Comparison of ENCODE assay signal across 27 mouse cellular contexts in genomic region chrX:163934731-163935130, GRCm38 (mm10).
"Had no signal": no experiment of that assay in that cellular context is flagged by ENCODE, and none has a peak within 500 bp of the region (broad histone marks: within the 10 kb centered on the region; RNA-seq: fewer than 3 reads in every experiment).

No protein-coding gene starts in this region.

- H3K36me3 ChIP-seq: embryonic facial prominence, embryonic 12.5 days had no signal

- H3K4me2 ChIP-seq: embryonic facial prominence, embryonic 12.5 days; embryonic facial prominence, embryonic 13.5 days; embryonic facial prominence, embryonic 15.5 days; forebrain, embryonic 12.5 days; forebrain, embryonic 13.5 days; forebrain, embryonic 15.5 days had no signal

- H3K27me3 ChIP-seq: embryonic facial prominence, embryonic 15.5 days; forebrain, embryonic 13.5 days; forebrain, embryonic 15.5 days had no signal

- ATAC-seq: forebrain, embryonic 13.5 days; forebrain, embryonic 14.5 days; forebrain, embryonic 15.5 days; forebrain, embryonic 16.5 days; forebrain, postnatal 0 days had no signal

- H3K9me3 ChIP-seq: embryonic facial prominence, embryonic 10.5 days; embryonic facial prominence, embryonic 12.5 days; embryonic facial prominence, embryonic 13.5 days; embryonic facial prominence, embryonic 15.5 days; forebrain, embryonic 10.5 days; forebrain, embryonic 12.5 days; forebrain, embryonic 13.5 days; forebrain, embryonic 15.5 days had no signal

- H3K4me3 ChIP-seq: embryonic facial prominence, embryonic 10.5 days; embryonic facial prominence, embryonic 12.5 days; embryonic facial prominence, embryonic 13.5 days; embryonic facial prominence, embryonic 15.5 days; erythroblast, embryonic 14.5 days; forebrain, embryonic 10.5 days; forebrain, embryonic 12.5 days; forebrain, embryonic 13.5 days; forebrain, embryonic 15.5 days; gastrocnemius, adult 2 months; heart, adult 2 months had no signal

- DNase-seq: cerebellum, adult 9-10 months; cerebellum, adult 9-11 months; cerebellum, postnatal 10 days; cerebellum, postnatal 14 days; cerebellum, postnatal 25 days; cerebellum, postnatal 36 days; embryo, embryonic 11 days; forebrain, postnatal 0 days; gastrocnemius, adult 2 months; gastrocnemius, postnatal 10 days; gastrocnemius, postnatal 14 days; gastrocnemius, postnatal 25 days; gastrocnemius, postnatal 36 days; heart, adult 11 months; heart, adult 18-20 months; heart, adult 2 months had no signal

- H3K4me1 ChIP-seq: embryonic facial prominence, embryonic 10.5 days; embryonic facial prominence, embryonic 12.5 days; embryonic facial prominence, embryonic 13.5 days; embryonic facial prominence, embryonic 15.5 days; forebrain, embryonic 10.5 days; forebrain, embryonic 12.5 days; forebrain, embryonic 13.5 days; forebrain, embryonic 15.5 days had no signal

- H3K27ac ChIP-seq: embryonic facial prominence, embryonic 10.5 days; embryonic facial prominence, embryonic 12.5 days; embryonic facial prominence, embryonic 13.5 days; embryonic facial prominence, embryonic 15.5 days; forebrain, embryonic 10.5 days; forebrain, embryonic 12.5 days; forebrain, embryonic 13.5 days; forebrain, embryonic 15.5 days; gastrocnemius, adult 2 months; heart, adult 2 months had no signal

- H3K9ac ChIP-seq: embryonic facial prominence, embryonic 12.5 days; embryonic facial prominence, embryonic 13.5 days; embryonic facial prominence, embryonic 15.5 days; forebrain, embryonic 12.5 days; forebrain, embryonic 13.5 days; forebrain, embryonic 15.5 days; forebrain, postnatal 0 days had no signal
